Mouse (Mus musculus) forebrain, embryonic 16.5 days (tissue): ENCODE data around the gene Ccdc9. TPM values are rescaled to one million over a fixed set of nuclear protein-coding genes. Genes with fewer than 3 reads are reported as not detected.

Experiments used
- ATAC-seq: fragments of 200-750 bp; cut with Nextera tagmentation; 2 replicates; pipeline ENCODE4 v1.8.0; 2017; ENCODE audit warnings: mild to moderate bottlenecking, moderate library complexity
- H3K27ac ChIP-seq: fragments of 300-500 bp; sonication (generic); 2 replicates; pipeline ENCODE4 v1.5.1; 2014; ENCODE audit warnings: low read length, control low read depth
- H3K27me3 ChIP-seq: fragments of 300-500 bp; sonication (generic); replicated peaks from 2 replicates; pipeline ENCODE4 v1.6.1; 2014; ENCODE audit warnings: low read length; ENCODE audit not compliant: control insufficient read depth, insufficient read depth
- H3K36me3 ChIP-seq: fragments of 300-500 bp; sonication (generic); 2 replicates; pipeline ENCODE4 v1.6.1; 2014; ENCODE audit not compliant: control insufficient read depth, insufficient read depth
- H3K4me1 ChIP-seq: fragments of 300-500 bp; sonication (generic); replicated peaks from 2 replicates; pipeline ENCODE4 v1.6.1; 2014; ENCODE audit warnings: low read length; ENCODE audit not compliant: control insufficient read depth, insufficient read depth
- H3K4me2 ChIP-seq: fragments of 300-500 bp; sonication (generic); 2 replicates; pipeline ENCODE4 v1.6.1; 2014; ENCODE audit warnings: mild to moderate bottlenecking, low read length, control low read depth
- H3K4me3 ChIP-seq: fragments of 300-500 bp; sonication (generic); replicated peaks from 2 replicates; pipeline ENCODE4 v1.5.1; 2014; ENCODE audit warnings: mild to moderate bottlenecking, low read length, control low read depth
- H3K9ac ChIP-seq: fragments of 300-500 bp; sonication (generic); replicated peaks from 2 replicates; pipeline ENCODE4 v1.6.1; 2014; ENCODE audit warnings: low read depth, low read length, control low read depth
- H3K9me3 ChIP-seq: fragments of 300-500 bp; sonication (generic); 2 replicates; pipeline ENCODE4 v1.6.1; 2016; ENCODE audit warnings: low read length; ENCODE audit not compliant: control insufficient read depth
- WGBS: fragments of 180-500 bp; shearing (Covaris S2); extraction: QIAGEN DNeasy Blood & Tissue Kit; methylation state at CpG from one replicate; pipeline ENCODE4 v1.1.7; 2014; 5-methylcytosine and 5-hydroxymethylcytosine counted together
- polyA plus RNA-seq: library from polyadenylated mRNA; unstranded; fragments of >200 nt; fragmentation: Nextera tagmentation; extraction: Ambion mirVana; gene quantifications from 2 replicates; pipeline ENCODE4 v1.2.1, GENCODE M21; 2015

Gene Ccdc9
- polyA plus RNA-seq, 1 experiment from 2014 or later: 29.4 TPM

GRCm38 (mm10) chr7:16314221-16314775 lies 27.7 kb upstream of the Ccdc9 start:
- no peaks in the 10 kb centered on the region for H3K9me3 ChIP-seq
- peak overlapping the region; percentile 90 for H3K27ac ChIP-seq
- H3K4me2 ChIP-seq: peak overlapping the region; percentile 98
- no peaks in the 10 kb centered on the region for H3K36me3 ChIP-seq
- H3K4me3 ChIP-seq: peak overlapping the region; percentile 75
- ATAC-seq: no peak
- 6% methylated on average over 13 of the region's 13 CpGs for WGBS
- H3K9ac ChIP-seq: peak overlapping the region; percentile 84
- peaks cover 4% of the 10 kb centered on the region; the same call in 1 of the 2 replicates for H3K27me3 ChIP-seq
- H3K4me1 ChIP-seq: peaks cover 38% of the 10 kb centered on the region

DNA sequence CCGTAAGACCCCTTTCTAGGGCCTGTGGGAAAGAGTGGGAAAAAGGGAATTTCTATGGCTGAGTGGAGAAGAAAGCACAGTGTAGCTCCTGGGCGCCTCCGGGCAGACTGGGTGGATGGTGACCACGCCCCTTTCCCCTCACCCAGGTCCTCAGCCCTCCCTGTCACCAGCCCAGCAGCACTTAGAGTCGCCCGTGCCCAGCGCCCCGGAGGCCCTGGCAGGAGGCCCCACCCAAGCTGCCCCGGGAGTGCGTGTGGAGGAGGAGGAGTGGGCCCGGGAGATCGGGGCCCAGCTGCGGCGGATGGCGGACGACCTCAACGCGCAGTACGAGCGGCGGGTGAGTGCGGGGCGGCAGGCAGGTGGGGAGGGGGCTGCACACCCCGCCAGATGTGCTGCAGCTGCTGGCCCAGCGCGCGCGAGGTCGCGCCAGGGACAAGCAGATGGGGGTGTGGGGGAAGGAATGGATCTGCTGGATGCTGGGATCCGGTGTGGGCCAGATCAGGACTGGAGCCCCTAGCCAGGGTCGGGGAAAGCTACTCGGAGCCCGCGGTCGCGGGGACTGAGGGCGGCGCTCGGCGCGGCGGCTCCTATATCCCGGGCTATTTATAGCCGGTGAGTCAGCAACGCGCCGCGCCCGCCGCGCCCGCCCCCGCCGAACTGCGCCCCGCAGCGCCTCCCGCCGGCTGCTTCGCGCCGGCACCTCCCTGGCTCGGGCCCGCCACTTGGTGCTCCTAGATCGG lies 27.1 kb upstream of the Ccdc9 start:
- H3K27me3 ChIP-seq: peaks cover 4% of the 10 kb centered on the region; the same call in 1 of the 2 replicates
- WGBS: under 1% methylated on average over 48 of the region's 66 CpGs
- H3K4me3 ChIP-seq: peak overlapping the region; percentile 75
- H3K4me1 ChIP-seq: peaks cover 43% of the 10 kb centered on the region
- ATAC-seq: peak; percentile 63
- no peaks in the 10 kb centered on the region for H3K9me3 ChIP-seq
- no peaks in the 10 kb centered on the region for H3K36me3 ChIP-seq
- H3K27ac ChIP-seq: peak overlapping the region; percentile 90
- peak overlapping the region; percentile 98 for H3K4me2 ChIP-seq
- H3K9ac ChIP-seq: peak overlapping the region; percentile 84

DNA sequence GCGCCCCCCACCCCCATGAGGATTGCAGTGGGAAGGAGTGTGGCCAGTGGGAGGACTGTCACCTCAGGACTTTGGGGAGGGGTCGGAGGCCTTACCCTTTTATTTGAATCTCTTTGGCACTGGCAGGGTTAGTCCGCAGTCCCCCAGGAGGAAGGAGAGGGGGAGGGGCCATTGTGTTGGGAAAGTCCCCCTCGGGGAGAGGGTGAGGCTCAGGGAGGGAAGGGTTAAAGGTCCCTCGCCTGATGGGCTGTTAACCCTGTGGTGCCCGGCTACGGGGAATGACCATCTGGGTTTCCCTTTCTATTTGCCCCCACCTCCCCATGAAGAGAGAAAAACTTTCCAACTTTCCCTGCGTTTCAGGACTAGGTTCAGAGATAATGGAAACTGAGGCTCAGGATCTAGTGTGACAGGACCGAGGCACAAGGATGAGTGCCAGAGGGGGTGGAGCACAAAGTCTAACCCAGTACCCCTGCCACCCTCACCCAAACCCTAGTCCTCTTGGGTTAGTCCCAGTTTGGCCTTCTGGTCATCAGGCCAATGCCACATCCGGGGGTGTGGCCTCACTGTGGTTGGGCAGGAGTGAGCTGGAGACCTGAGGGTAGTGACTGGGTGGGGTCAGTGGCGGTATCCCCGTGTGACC lies 26.2 kb upstream of the Ccdc9 start:
- Histone ChIP-seq H3K4me1 (peaks cover 43% of the 10 kb centered on the region), H3K9me3 (no peaks in the 10 kb centered on the region), H3K27ac (no peak overlapping the region), H3K4me3 (peak overlapping the region; percentile 75), H3K36me3 (no peaks in the 10 kb centered on the region), H3K9ac (peak overlapping the region; percentile 78), H3K4me2 (peak overlapping the region; percentile 98), H3K27me3 (peaks cover 4% of the 10 kb centered on the region; the same call in 1 of the 2 replicates)
- ATAC-seq: no peak
- WGBS: 2% methylated on average over 12 of the region's 12 CpGs

DNA sequence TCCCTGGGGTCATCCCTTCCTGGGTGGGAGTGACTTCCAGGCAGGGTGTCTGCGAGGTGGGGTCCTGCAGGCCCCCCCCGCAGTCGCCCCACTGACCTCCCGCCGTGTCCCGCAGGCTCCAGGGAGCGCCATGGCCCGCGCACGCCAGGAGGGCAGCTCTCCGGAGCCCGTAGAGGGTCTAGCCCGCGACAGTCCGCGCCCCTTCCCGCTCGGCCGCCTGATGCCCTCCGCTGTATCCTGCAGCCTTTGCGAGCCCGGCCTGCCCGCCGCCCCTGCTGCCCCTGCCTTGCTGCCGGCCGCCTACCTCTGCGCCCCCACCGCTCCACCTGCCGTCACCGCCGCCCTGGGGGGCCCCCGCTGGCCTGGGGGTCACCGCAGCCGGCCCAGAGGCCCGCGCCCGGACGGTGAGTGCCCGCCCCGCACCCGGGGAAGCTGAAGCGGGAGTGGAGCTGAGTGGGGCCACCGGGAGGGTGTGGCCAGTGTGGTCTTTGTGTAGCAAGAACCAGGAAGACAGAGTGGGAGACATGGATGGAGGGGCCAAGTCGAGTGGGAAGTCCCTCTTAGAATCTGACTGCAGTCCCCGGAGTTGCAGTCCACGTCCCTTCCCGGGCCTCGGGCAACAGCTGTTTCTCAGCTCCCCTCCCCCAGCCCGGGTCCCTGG lies 25.5 kb upstream of the Ccdc9 start:
- H3K27ac ChIP-seq: no peak overlapping the region
- H3K9ac ChIP-seq: peak overlapping the region; percentile 78
- peaks cover 43% of the 10 kb centered on the region for H3K4me1 ChIP-seq
- H3K27me3 ChIP-seq: peaks cover 4% of the 10 kb centered on the region; the same call in 1 of the 2 replicates
- no peaks in the 10 kb centered on the region for H3K9me3 ChIP-seq
- under 1% methylated on average over 47 of the region's 49 CpGs for WGBS
- ATAC-seq: no peak
- peak overlapping the region; percentile 98 for H3K4me2 ChIP-seq
- peak overlapping the region; percentile 75 for H3K4me3 ChIP-seq
- no peaks in the 10 kb centered on the region for H3K36me3 ChIP-seq

DNA sequence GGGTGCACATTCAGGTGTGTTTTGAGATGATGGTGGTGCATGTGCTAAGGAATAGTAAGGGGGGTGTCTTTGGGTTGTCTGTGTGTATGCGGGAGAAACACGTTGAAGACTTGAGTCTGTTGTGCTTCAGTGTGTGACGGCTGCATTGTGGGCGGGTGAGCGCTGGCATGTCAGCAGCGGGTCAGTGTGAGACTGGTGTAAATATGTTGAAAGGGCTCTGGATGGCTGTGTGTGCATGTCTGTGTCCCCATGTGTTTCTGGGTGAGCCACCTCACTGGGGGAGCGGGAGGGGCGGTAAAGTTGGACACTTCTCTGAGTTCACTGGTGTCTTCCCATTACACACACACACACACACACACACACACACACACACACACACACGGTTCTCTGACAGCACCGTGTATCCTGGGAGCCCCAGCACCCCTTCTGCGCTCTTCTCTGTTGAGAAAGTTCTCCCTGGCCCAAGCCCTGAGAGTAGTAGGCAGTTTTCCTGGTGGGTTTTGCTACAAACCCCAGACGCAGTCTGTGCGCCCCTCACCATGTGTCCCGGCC lies 24.9 kb upstream of the Ccdc9 start:
- peak overlapping the region; percentile 75 for H3K4me3 ChIP-seq
- no peak overlapping the region for H3K27ac ChIP-seq
- 2% methylated on average over 14 of the region's 14 CpGs for WGBS
- H3K9ac ChIP-seq: peak overlapping the region; percentile 78
- no peak for ATAC-seq
- H3K36me3 ChIP-seq: no peaks in the 10 kb centered on the region
- H3K4me1 ChIP-seq: peaks cover 43% of the 10 kb centered on the region
- H3K4me2 ChIP-seq: peak overlapping the region; percentile 98
- H3K27me3 ChIP-seq: peaks cover 4% of the 10 kb centered on the region; the same call in 1 of the 2 replicates
- no peaks in the 10 kb centered on the region for H3K9me3 ChIP-seq

- WGBS: 0% methylated on average over 31 of the region's 31 CpGs
- H3K9ac ChIP-seq: peak overlapping the region; percentile 63
These were observed 24.2 kb upstream of the Ccdc9 start for GRCm38 (mm10) chr7:16310521-16311452.

GRCm38 (mm10) chr7:16310020-16310520 lies 23.5 kb upstream of the Ccdc9 start:
- H3K4me1 ChIP-seq: peaks cover 43% of the 10 kb centered on the region
- peak overlapping the region; percentile 67 for H3K27ac ChIP-seq
- H3K9me3 ChIP-seq: no peaks in the 10 kb centered on the region
- ATAC-seq: peak; percentile 8
- H3K36me3 ChIP-seq: no peaks in the 10 kb centered on the region
- WGBS: under 1% methylated on average over 32 of the region's 56 CpGs
- peak overlapping the region; percentile 63 for H3K9ac ChIP-seq
- peaks cover 4% of the 10 kb centered on the region; the same call in 1 of the 2 replicates for H3K27me3 ChIP-seq
- H3K4me3 ChIP-seq: peak overlapping the region; percentile 75
- H3K4me2 ChIP-seq: peak overlapping the region; percentile 98

More at GRCm38 (mm10) chr7:16310521-16311452, 24.2 kb upstream of the Ccdc9 start:
- no peaks in the 10 kb centered on the region for H3K36me3 ChIP-seq
- H3K9me3 ChIP-seq: no peaks in the 10 kb centered on the region
- peak overlapping the region; percentile 75 for H3K4me3 ChIP-seq
- peaks cover 4% of the 10 kb centered on the region; the same call in 1 of the 2 replicates for H3K27me3 ChIP-seq
- peak overlapping the region; percentile 98 for H3K4me2 ChIP-seq
- peaks cover 43% of the 10 kb centered on the region for H3K4me1 ChIP-seq
- peak; percentile 14 for ATAC-seq
- H3K27ac ChIP-seq: peak overlapping the region; percentile 67; the same call in 1 of the 2 replicates
